Mouse (Mus musculus) thymus, adult 2 months (tissue): ENCODE data around the gene Usp2.

ENCODE experiments used
- CTCF ChIP-seq: fragments of 200-500 bp; IDR thresholded peaks from 2 replicates; pipeline ENCODE4 v1.5.1; 2012; ENCODE audit warnings: mild to moderate bottlenecking, control low read depth, low read length, moderate library complexity, borderline replicate concordance; ENCODE audit not compliant: control insufficient read depth, poor library complexity, insufficient read depth; ENCODE audit errors: extremely low read depth
- POLR2A ChIP-seq: fragments of 200-500 bp; IDR thresholded peaks from 2 replicates; pipeline ENCODE4 v1.6.1; 2012; ENCODE audit warnings: mild to moderate bottlenecking, low read length, control low read depth, moderate library complexity; ENCODE audit not compliant: control insufficient read depth, poor library complexity, insufficient read depth; ENCODE audit errors: extremely low read depth

DNA sequence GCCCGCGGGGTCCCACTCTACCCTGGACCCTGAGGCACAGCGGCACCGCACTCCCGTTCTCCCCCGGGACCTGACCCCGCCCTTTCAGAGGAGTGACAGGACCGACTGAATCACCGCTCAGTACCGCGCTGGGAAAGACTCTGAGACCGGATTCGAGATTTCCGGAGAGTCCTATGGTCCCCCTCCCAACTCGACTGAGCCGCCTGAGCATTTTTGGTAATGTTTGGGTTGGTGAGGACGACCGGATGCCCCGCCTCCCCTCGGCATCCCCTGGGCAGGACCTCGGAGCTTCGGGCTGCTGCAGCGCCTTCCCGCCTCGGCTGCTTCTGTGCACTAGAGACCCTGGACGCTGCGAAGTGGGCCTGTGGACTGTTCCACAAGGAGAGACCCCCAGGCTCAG lies 63.2 kb downstream of the Usp2 start:
- TF ChIP-seq POLR2A (no peak; the same call in 1 of the 2 replicates), CTCF (no peak)
